Mouse (Mus musculus): ENCODE data around the gene Bcr. TPM values are rescaled to one million over a fixed set of nuclear protein-coding genes. Genes with fewer than 3 reads are reported as not detected.

Gene Bcr
- polyA plus RNA-seq, 1 experiment from 2014 or later: 1.3 TPM

DNA sequence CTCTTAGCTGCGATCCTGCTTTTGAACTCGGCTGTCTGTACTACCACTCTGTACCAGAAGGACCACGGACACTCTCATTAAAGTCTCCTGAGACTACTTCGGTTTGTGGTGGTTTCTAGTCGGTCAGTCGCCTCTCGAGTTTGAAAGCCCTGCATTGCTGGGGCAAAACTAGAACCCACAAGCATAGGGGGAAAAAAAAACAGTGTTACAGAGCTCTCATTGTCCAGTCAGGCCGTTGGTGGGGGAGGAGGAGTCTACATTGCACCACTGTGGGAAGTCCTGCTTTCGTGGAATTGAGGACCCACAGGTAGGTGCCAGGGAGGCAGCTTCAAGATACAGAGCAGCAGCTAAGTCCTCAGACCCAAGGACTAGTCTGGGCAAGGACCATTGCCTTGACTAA is 124.4 kb downstream of the Bcr start:
- Histone ChIP-seq H3K27ac (replicated peaks) (no peak overlapping the region), H3K4me3 (replicated peaks) (no peak overlapping the region), H3K4me1 (replicated peaks) (no peaks in the 10 kb centered on the region), H3K36me3 (replicated peaks) (peaks cover 15% of the 10 kb centered on the region), H3K9me3 (replicated peaks) (no peaks in the 10 kb centered on the region), H3K4me2 (no peak overlapping the region), H3K9ac (no peak overlapping the region), H3K27me3 (no peaks in the 10 kb centered on the region)
- no peak for ATAC-seq (ENCODE audit: insufficient read depth)
- 66% methylated on average over 9 of the region's 9 CpGs for WGBS (ENCODE audit: insufficient replicate concordance)

DNA sequence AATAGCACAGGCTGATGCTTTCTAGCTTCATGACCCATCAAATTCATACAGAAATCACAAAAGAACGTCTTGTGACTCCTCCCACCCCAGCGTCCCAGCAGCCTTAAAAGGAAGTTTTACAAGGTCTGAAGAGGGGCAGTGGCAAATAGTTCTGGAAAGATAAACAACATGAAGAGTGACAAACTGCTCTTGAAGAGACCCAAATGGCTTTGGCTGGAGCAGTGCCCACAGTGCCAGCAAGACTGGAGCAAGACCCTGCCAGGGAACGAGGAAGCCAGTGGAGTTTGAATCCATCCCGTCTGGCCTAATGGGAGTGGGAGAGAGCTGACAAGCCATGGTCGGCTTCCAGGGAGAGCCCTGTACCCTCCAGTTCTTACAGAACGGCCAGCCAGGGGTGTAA is 126.2 kb downstream of the Bcr start:
- Histone ChIP-seq H3K36me3 (replicated peaks) (peaks cover 8% of the 10 kb centered on the region; the same call in 1 of the 2 replicates), H3K4me2 (no peak overlapping the region), H3K27ac (replicated peaks) (no peak overlapping the region), H3K4me1 (replicated peaks) (no peaks in the 10 kb centered on the region), H3K4me3 (replicated peaks) (no peak overlapping the region), H3K27me3 (no peaks in the 10 kb centered on the region), H3K9ac (no peak overlapping the region), H3K9me3 (replicated peaks) (no peaks in the 10 kb centered on the region)
- 37% methylated on average over 6 of the region's 6 CpGs for WGBS (ENCODE audit: insufficient replicate concordance)
- no peak for ATAC-seq (ENCODE audit: insufficient read depth)

- H3K9me3 ChIP-seq (replicated peaks): no peaks in the 10 kb centered on the region
- H3K4me2 ChIP-seq: no peak overlapping the region
- no peaks in the 10 kb centered on the region for H3K36me3 ChIP-seq (replicated peaks)
- H3K4me1 ChIP-seq (replicated peaks): no peaks in the 10 kb centered on the region
- H3K4me3 ChIP-seq (replicated peaks): no peak overlapping the region
- no peaks in the 10 kb centered on the region for H3K27me3 ChIP-seq
- WGBS (ENCODE audit: insufficient replicate concordance): 41% methylated on average over 8 of the region's 8 CpGs
- H3K27ac ChIP-seq (replicated peaks): no peak overlapping the region
- ATAC-seq (ENCODE audit: insufficient read depth): no peak
- no peak overlapping the region for H3K9ac ChIP-seq
Observed at GRCm38 (mm10) chr10:75187366-75188056, 127.1 kb downstream of the Bcr start.

GRCm38 (mm10) chr10:75191647-75192046 is 131.3 kb downstream of the Bcr start:
- Histone ChIP-seq H3K9me3 (replicated peaks) (no peaks in the 10 kb centered on the region), H3K4me1 (replicated peaks) (no peaks in the 10 kb centered on the region), H3K36me3 (replicated peaks) (no peaks in the 10 kb centered on the region), H3K27ac (replicated peaks) (no peak overlapping the region), H3K4me2 (no peak overlapping the region), H3K9ac (no peak overlapping the region), H3K4me3 (replicated peaks) (no peak overlapping the region), H3K27me3 (no peaks in the 10 kb centered on the region)
- no peak for ATAC-seq (ENCODE audit: insufficient read depth)
- 46% methylated on average over 7 of the region's 7 CpGs for WGBS (ENCODE audit: insufficient replicate concordance)

- no peak overlapping the region for H3K9ac ChIP-seq
- H3K27me3 ChIP-seq: no peaks in the 10 kb centered on the region
- 56% methylated on average over 1 of the region's 1 CpGs for WGBS (ENCODE audit: insufficient replicate concordance)
- H3K4me3 ChIP-seq (replicated peaks): no peak overlapping the region
- no peaks in the 10 kb centered on the region for H3K4me1 ChIP-seq (replicated peaks)
- no peak overlapping the region for H3K27ac ChIP-seq (replicated peaks)
- no peaks in the 10 kb centered on the region for H3K9me3 ChIP-seq (replicated peaks)
- ATAC-seq (ENCODE audit: insufficient read depth): no peak
- no peak overlapping the region for H3K4me2 ChIP-seq
- no peaks in the 10 kb centered on the region for H3K36me3 ChIP-seq (replicated peaks)
Observed at GRCm38 (mm10) chr10:75197817-75198216, 137.4 kb downstream of the Bcr start.

- Histone ChIP-seq H3K27me3 (no peaks in the 10 kb centered on the region), H3K9ac (no peak overlapping the region), H3K36me3 (replicated peaks) (no peaks in the 10 kb centered on the region), H3K27ac (replicated peaks) (no peak overlapping the region), H3K4me3 (replicated peaks) (no peak overlapping the region), H3K4me2 (no peak overlapping the region), H3K4me1 (replicated peaks) (no peaks in the 10 kb centered on the region), H3K9me3 (replicated peaks) (no peaks in the 10 kb centered on the region)
- WGBS (ENCODE audit: insufficient replicate concordance): 64% methylated on average over 1 of the region's 1 CpGs
- no peak for ATAC-seq (ENCODE audit: insufficient read depth)
Observed at GRCm38 (mm10) chr10:75200733-75201132, 140.3 kb downstream of the Bcr start.

GRCm38 (mm10) chr10:75206192-75206591 is 145.8 kb downstream of the Bcr start:
- Histone ChIP-seq H3K36me3 (replicated peaks) (no peaks in the 10 kb centered on the region), H3K4me2 (no peak overlapping the region), H3K9me3 (replicated peaks) (no peaks in the 10 kb centered on the region), H3K27ac (replicated peaks) (no peak overlapping the region), H3K4me1 (replicated peaks) (peaks cover 3% of the 10 kb centered on the region), H3K9ac (no peak overlapping the region), H3K27me3 (no peaks in the 10 kb centered on the region), H3K4me3 (replicated peaks) (no peak overlapping the region)
- WGBS (ENCODE audit: insufficient replicate concordance): 55% methylated on average over 4 of the region's 4 CpGs
- ATAC-seq (ENCODE audit: insufficient read depth): no peak

- 74% methylated on average over 3 of the region's 3 CpGs for WGBS (ENCODE audit: insufficient replicate concordance)
- no peak overlapping the region for H3K9ac ChIP-seq
Observed at GRCm38 (mm10) chr10:75210841-75211240, 150.4 kb downstream of the Bcr start.

GRCm38 (mm10) chr10:75211807-75212645 is 151.6 kb downstream of the Bcr start, which contains the start of gene Specc1l:
TSS of gene Specc1l (plus strand) at chr10:75212073.
- H3K4me2 ChIP-seq: peak within 1 kb of the TSS; percentile 96
- no peaks in the 10 kb centered on the region for H3K9me3 ChIP-seq (replicated peaks)
- H3K4me1 ChIP-seq (replicated peaks): peaks cover 25% of the 10 kb centered on the region
- H3K27me3 ChIP-seq: no peaks in the 10 kb centered on the region
- peak within 1 kb of the TSS; percentile 90 for H3K9ac ChIP-seq
- WGBS (ENCODE audit: insufficient replicate concordance): under 1% methylated on average over 57 of the region's 80 CpGs
- peak within 1 kb of the TSS; percentile 91 for H3K4me3 ChIP-seq (replicated peaks)
- peak; percentile 100 for ATAC-seq (ENCODE audit: insufficient read depth)
- no peaks in the 10 kb centered on the region for H3K36me3 ChIP-seq (replicated peaks)
- H3K27ac ChIP-seq (replicated peaks): peak within 1 kb of the TSS; percentile 91

More at GRCm38 (mm10) chr10:75210841-75211240, 150.4 kb downstream of the Bcr start:
- Histone ChIP-seq H3K36me3 (replicated peaks) (no peaks in the 10 kb centered on the region), H3K4me1 (replicated peaks) (peaks cover 25% of the 10 kb centered on the region), H3K4me2 (no peak overlapping the region), H3K27ac (replicated peaks) (no peak overlapping the region), H3K27me3 (no peaks in the 10 kb centered on the region), H3K4me3 (replicated peaks) (no peak overlapping the region), H3K9me3 (replicated peaks) (no peaks in the 10 kb centered on the region)
- no peak for ATAC-seq (ENCODE audit: insufficient read depth)

GRCm38 (mm10) chr10:75212981-75213380 is 152.6 kb downstream of the Bcr start:
- peak overlapping the region; percentile 90 for H3K9ac ChIP-seq
- 53% methylated on average over 7 of the region's 7 CpGs for WGBS (ENCODE audit: insufficient replicate concordance)

GRCm38 (mm10) chr10:75220722-75221121 is 160.3 kb downstream of the Bcr start:
- Histone ChIP-seq H3K27me3 (no peaks in the 10 kb centered on the region), H3K4me2 (no peak overlapping the region), H3K9ac (no peak overlapping the region), H3K4me1 (replicated peaks) (peaks cover 30% of the 10 kb centered on the region), H3K4me3 (replicated peaks) (no peak overlapping the region), H3K36me3 (replicated peaks) (no peaks in the 10 kb centered on the region), H3K27ac (replicated peaks) (no peak overlapping the region), H3K9me3 (replicated peaks) (no peaks in the 10 kb centered on the region)
- ATAC-seq (ENCODE audit: insufficient read depth): peak; percentile 51; the same call in 1 of the 2 replicates
- WGBS (ENCODE audit: insufficient replicate concordance): 50% methylated on average over 3 of the region's 3 CpGs

More at GRCm38 (mm10) chr10:75212981-75213380, 152.6 kb downstream of the Bcr start:
- no peaks in the 10 kb centered on the region for H3K27me3 ChIP-seq
- H3K4me2 ChIP-seq: peak overlapping the region; percentile 96
- ATAC-seq (ENCODE audit: insufficient read depth): no peak
- no peak overlapping the region for H3K27ac ChIP-seq (replicated peaks)
- H3K36me3 ChIP-seq (replicated peaks): no peaks in the 10 kb centered on the region
- peaks cover 25% of the 10 kb centered on the region for H3K4me1 ChIP-seq (replicated peaks)
- H3K9me3 ChIP-seq (replicated peaks): no peaks in the 10 kb centered on the region
- peak overlapping the region; percentile 91 for H3K4me3 ChIP-seq (replicated peaks)

All from liver, embryonic 15.5 days (tissue).